Mouse (Mus musculus): ENCODE measurements around the gene Fam198b. TPM values are rescaled to one million over a fixed set of nuclear protein-coding genes. Genes with fewer than 3 reads are reported as not detected.
"Not testable (repeated sequence)": the region's sequence is repeated elsewhere in the genome, so short reads cannot be mapped to it uniquely, and the experiment has no call there.

Fam198b gene
- polyA plus RNA-seq, 1 experiment from 2014 or later, result 10.3 TPM

GRCm38 (mm10) chr3:79968426-79968825 lies 84.1 kb downstream of the Fam198b start:
- no peak overlapping the region for H3K4me3 ChIP-seq
- H3K9me3 ChIP-seq, result no peaks in the 10 kb centered on the region
- no peak overlapping the region for H3K9ac ChIP-seq
- WGBS, result 67% methylated on average over 2 of the region's 2 CpGs
- H3K4me2 ChIP-seq, result no peak overlapping the region
- no peak for ATAC-seq (ENCODE audit: insufficient number of reproducible peaks, insufficient read depth, low FRiP score, low TSS enrichment, low read depth)
- no peaks in the 10 kb centered on the region for H3K27me3 ChIP-seq
- no peaks in the 10 kb centered on the region for H3K36me3 ChIP-seq
- no peak overlapping the region for H3K27ac ChIP-seq
- no peaks in the 10 kb centered on the region for H3K4me1 ChIP-seq

- not testable (repeated sequence) for H3K9ac ChIP-seq; H3K4me1 ChIP-seq; H3K36me3 ChIP-seq; H3K4me2 ChIP-seq; H3K27ac ChIP-seq; H3K4me3 ChIP-seq; H3K27me3 ChIP-seq; H3K9me3 ChIP-seq; ATAC-seq (ENCODE audit: insufficient number of reproducible peaks, insufficient read depth, low FRiP score, low TSS enrichment, low read depth)
- WGBS, result 75% methylated on average over 3 of the region's 3 CpGs
Observed at GRCm38 (mm10) chr3:79969536-79969935, 85.2 kb downstream of the Fam198b start.

DNA sequence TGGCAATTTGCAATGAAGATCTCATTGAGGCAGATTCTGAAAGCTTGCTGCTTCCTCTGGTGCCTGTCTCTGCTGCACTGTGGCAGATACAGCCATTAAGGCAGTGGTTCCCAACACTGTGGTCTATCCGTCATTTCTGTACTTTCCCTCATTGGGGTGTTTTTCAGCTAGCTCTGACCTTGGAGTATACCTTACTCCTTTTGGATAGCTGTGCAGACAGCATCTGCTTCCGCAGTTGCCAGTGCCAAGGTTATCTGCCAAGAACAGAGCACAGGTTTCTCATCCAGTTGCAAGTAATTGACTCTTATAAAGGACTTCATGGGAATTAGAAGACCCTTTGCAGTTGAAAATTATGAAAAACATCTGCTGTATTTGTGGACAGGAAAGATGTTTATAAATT lies 85.7 kb downstream of the Fam198b start:
- ATAC-seq (ENCODE audit: insufficient number of reproducible peaks, insufficient read depth, low FRiP score, low TSS enrichment, low read depth), result no peak
- H3K4me2 ChIP-seq, result no peak overlapping the region
- no peak overlapping the region for H3K4me3 ChIP-seq
- 67% methylated on average over 2 of the region's 2 CpGs for WGBS
- no peak overlapping the region for H3K9ac ChIP-seq
- H3K4me1 ChIP-seq, result no peaks in the 10 kb centered on the region
- no peaks in the 10 kb centered on the region for H3K27me3 ChIP-seq
- no peak overlapping the region for H3K27ac ChIP-seq
- no peaks in the 10 kb centered on the region for H3K9me3 ChIP-seq
- no peaks in the 10 kb centered on the region for H3K36me3 ChIP-seq

- Histone ChIP-seq H3K36me3 (no peaks in the 10 kb centered on the region), H3K4me1 (no peaks in the 10 kb centered on the region), H3K9me3 (no peaks in the 10 kb centered on the region), H3K27ac (no peak overlapping the region), H3K27me3 (no peaks in the 10 kb centered on the region), H3K4me2 (no peak overlapping the region), H3K4me3 (no peak overlapping the region), H3K9ac (no peak overlapping the region)
- 80% methylated on average over 2 of the region's 2 CpGs for whole genome bisulfite sequencing
- no peak for ATAC-seq (ENCODE audit: insufficient number of reproducible peaks, insufficient read depth, low FRiP score, low TSS enrichment, low read depth)
Observed at GRCm38 (mm10) chr3:79970498-79970897, 86.2 kb downstream of the Fam198b start.

GRCm38 (mm10) chr3:79971542-79971941 lies 87.2 kb downstream of the Fam198b start:
- no peaks in the 10 kb centered on the region for H3K27me3 ChIP-seq
- 0 out of 2 replicates have a peak, but pooled peaks cover 3% of the 10 kb centered on the region for H3K4me1 ChIP-seq
- H3K4me2 ChIP-seq, result no peak overlapping the region
- H3K9me3 ChIP-seq, result no peaks in the 10 kb centered on the region
- 74% methylated on average over 7 of the region's 7 CpGs for WGBS
- no peak for ATAC-seq (ENCODE audit: insufficient number of reproducible peaks, insufficient read depth, low FRiP score, low TSS enrichment, low read depth)
- H3K27ac ChIP-seq, result no peak overlapping the region
- no peak overlapping the region for H3K9ac ChIP-seq
- H3K4me3 ChIP-seq, result no peak overlapping the region
- no peaks in the 10 kb centered on the region for H3K36me3 ChIP-seq

GRCm38 (mm10) chr3:79976786-79977185 lies 92.5 kb downstream of the Fam198b start:
- Histone ChIP-seq H3K4me2 (no peak overlapping the region), H3K27ac (no peak overlapping the region), H3K4me3 (no peak overlapping the region), H3K9me3 (no peaks in the 10 kb centered on the region), H3K36me3 (no peaks in the 10 kb centered on the region), H3K4me1 (0 out of 2 replicates have a peak, but pooled peaks cover 3% of the 10 kb centered on the region), H3K9ac (no peak overlapping the region), H3K27me3 (no peaks in the 10 kb centered on the region)
- 59% methylated on average over 3 of the region's 3 CpGs for WGBS
- ATAC-seq (ENCODE audit: insufficient number of reproducible peaks, insufficient read depth, low FRiP score, low TSS enrichment, low read depth), result no peak

- 54% methylated on average over 11 of the region's 11 CpGs for WGBS
- Histone ChIP-seq H3K27ac (no peak overlapping the region), H3K4me2 (no peak overlapping the region), H3K9ac (no peak overlapping the region), H3K9me3 (no peaks in the 10 kb centered on the region), H3K4me3 (no peak overlapping the region), H3K4me1 (0 out of 2 replicates have a peak, but pooled peaks cover 3% of the 10 kb centered on the region), H3K27me3 (no peaks in the 10 kb centered on the region), H3K36me3 (no peaks in the 10 kb centered on the region)
- ATAC-seq (ENCODE audit: insufficient number of reproducible peaks, insufficient read depth, low FRiP score, low TSS enrichment, low read depth), result no peak
Observed at GRCm38 (mm10) chr3:79977656-79978450, 93.5 kb downstream of the Fam198b start.

- Histone ChIP-seq H3K4me3 (no peak overlapping the region), H3K4me2 (no peak overlapping the region), H3K9ac (no peak overlapping the region), H3K9me3 (no peaks in the 10 kb centered on the region), H3K36me3 (no peaks in the 10 kb centered on the region), H3K27me3 (no peaks in the 10 kb centered on the region), H3K27ac (no peak overlapping the region), H3K4me1 (0 out of 2 replicates have a peak, but pooled peaks cover 3% of the 10 kb centered on the region)
- 90% methylated on average over 1 of the region's 1 CpGs for WGBS
- no peak for ATAC-seq (ENCODE audit: insufficient number of reproducible peaks, insufficient read depth, low FRiP score, low TSS enrichment, low read depth)
Observed at GRCm38 (mm10) chr3:79980714-79981113, 96.4 kb downstream of the Fam198b start.

GRCm38 (mm10) chr3:79983961-79984419 lies 99.7 kb downstream of the Fam198b start:
- 74% methylated on average over 2 of the region's 2 CpGs for WGBS
- Histone ChIP-seq H3K4me2 (no peak overlapping the region), H3K36me3 (no peaks in the 10 kb centered on the region), H3K27me3 (no peaks in the 10 kb centered on the region), H3K9me3 (no peaks in the 10 kb centered on the region), H3K9ac (no peak overlapping the region), H3K4me1 (no peaks in the 10 kb centered on the region), H3K27ac (no peak overlapping the region), H3K4me3 (no peak overlapping the region)
- ATAC-seq (ENCODE audit: insufficient number of reproducible peaks, insufficient read depth, low FRiP score, low TSS enrichment, low read depth), result no peak

- no peaks in the 10 kb centered on the region for H3K27me3 ChIP-seq
- H3K4me3 ChIP-seq, result no peak overlapping the region
- 47% methylated on average over 1 of the region's 1 CpGs for WGBS
- no peak overlapping the region for H3K27ac ChIP-seq
- no peak overlapping the region for H3K9ac ChIP-seq
- no peaks in the 10 kb centered on the region for H3K4me1 ChIP-seq
- H3K9me3 ChIP-seq, result no peaks in the 10 kb centered on the region
- H3K36me3 ChIP-seq, result no peaks in the 10 kb centered on the region
- ATAC-seq (ENCODE audit: insufficient number of reproducible peaks, insufficient read depth, low FRiP score, low TSS enrichment, low read depth), result no peak
- no peak overlapping the region for H3K4me2 ChIP-seq
Observed at GRCm38 (mm10) chr3:79984542-79984941, 100.2 kb downstream of the Fam198b start.

DNA sequence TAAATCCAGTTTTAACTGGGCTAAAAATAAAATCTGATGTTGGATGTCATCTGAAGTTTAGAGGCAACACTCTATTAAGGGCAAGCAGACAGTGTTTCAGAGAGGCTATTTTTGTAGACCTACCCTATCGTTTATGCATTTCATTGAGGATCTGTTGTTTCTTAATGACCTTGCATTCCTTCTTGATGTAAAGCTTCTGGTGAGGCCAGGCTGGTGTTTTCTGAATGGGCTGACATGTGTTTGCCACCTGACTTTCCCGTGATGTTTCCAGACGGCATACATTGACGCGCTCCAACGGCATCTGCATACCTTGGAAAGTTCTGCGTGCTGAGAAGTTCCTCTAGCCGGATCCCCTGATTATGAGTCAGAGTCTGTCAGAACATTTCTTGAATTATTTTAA lies 104.9 kb downstream of the Fam198b start:
- no peaks in the 10 kb centered on the region for H3K27me3 ChIP-seq
- H3K4me3 ChIP-seq, result no peak overlapping the region
- no peaks in the 10 kb centered on the region for H3K36me3 ChIP-seq
- no peak overlapping the region for H3K27ac ChIP-seq
- no peak overlapping the region for H3K9ac ChIP-seq
- 37% methylated on average over 8 of the region's 8 CpGs for WGBS
- no peak for ATAC-seq (ENCODE audit: insufficient number of reproducible peaks, insufficient read depth, low FRiP score, low TSS enrichment, low read depth)
- no peaks in the 10 kb centered on the region for H3K9me3 ChIP-seq
- no peak overlapping the region for H3K4me2 ChIP-seq
- no peaks in the 10 kb centered on the region for H3K4me1 ChIP-seq

DNA sequence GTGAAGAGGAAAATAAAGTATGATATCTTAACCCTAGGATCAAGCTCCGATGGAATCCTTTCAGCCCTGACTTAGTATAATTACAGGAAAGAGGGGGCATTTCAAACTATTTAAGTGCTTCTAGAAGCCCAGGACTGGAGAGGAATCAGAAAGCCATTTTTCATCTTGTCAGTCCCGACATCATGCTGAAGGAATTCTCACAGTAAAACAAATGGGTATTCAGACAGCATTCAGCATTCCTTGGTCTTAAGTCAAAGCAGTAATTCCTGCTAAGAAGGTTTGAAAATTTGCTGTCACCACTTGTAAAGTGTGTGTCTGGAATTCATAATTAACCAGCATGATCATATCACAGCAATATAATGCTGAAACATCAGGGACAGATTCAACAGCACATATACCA lies 105.6 kb downstream of the Fam198b start:
- Histone ChIP-seq H3K27ac (no peak overlapping the region), H3K9ac (no peak overlapping the region), H3K27me3 (no peaks in the 10 kb centered on the region), H3K9me3 (no peaks in the 10 kb centered on the region), H3K4me3 (no peak overlapping the region), H3K36me3 (no peaks in the 10 kb centered on the region), H3K4me2 (no peak overlapping the region), H3K4me1 (no peaks in the 10 kb centered on the region)
- 34% methylated on average over 2 of the region's 2 CpGs for WGBS
- ATAC-seq (ENCODE audit: insufficient number of reproducible peaks, insufficient read depth, low FRiP score, low TSS enrichment, low read depth), result no peak
